Mouse (Mus musculus) midbrain, embryonic 15.5 days (tissue): ENCODE results near the gene Asic4. TPM values are rescaled to one million over a fixed set of nuclear protein-coding genes. Genes with fewer than 3 reads are reported as not detected.
A peak's percentile ranks its signal among the peaks of the same experiment; 100 is the strongest.

Source experiments
- ATAC-seq: fragments of 200-750 bp; cut with Nextera tagmentation; replicated peaks from 2 replicates; pipeline ENCODE4 v1.8.0; 2017; ENCODE audit warnings: moderate TSS enrichment
- H3K27ac ChIP-seq: fragments of 300-500 bp; sonication (generic); 2 replicates; pipeline ENCODE4 v1.5.1; 2015; ENCODE audit warnings: mild to moderate bottlenecking, inconsistent platforms
- H3K27me3 ChIP-seq: fragments of 300-500 bp; sonication (generic); replicated peaks from 2 replicates; pipeline ENCODE4 v1.6.1; 2015; ENCODE audit warnings: inconsistent platforms
- H3K36me3 ChIP-seq: fragments of 300-500 bp; sonication (generic); replicated peaks from 2 replicates; pipeline ENCODE4 v1.6.1; 2015; ENCODE audit warnings: inconsistent platforms
- H3K4me1 ChIP-seq: fragments of 300-500 bp; sonication (generic); 2 replicates; pipeline ENCODE4 v1.6.1; 2015; ENCODE audit warnings: inconsistent platforms
- H3K4me2 ChIP-seq: fragments of 300-500 bp; sonication (generic); 2 replicates; pipeline ENCODE4 v1.6.1; 2015; ENCODE audit warnings: inconsistent platforms, mild to moderate bottlenecking, moderate library complexity
- H3K4me3 ChIP-seq: fragments of 300-500 bp; sonication (generic); 2 replicates; pipeline ENCODE4 v1.5.1; 2015; ENCODE audit warnings: mild to moderate bottlenecking, inconsistent platforms
- H3K9ac ChIP-seq: fragments of 300-500 bp; sonication (generic); 2 replicates; pipeline ENCODE4 v1.6.1; 2015; ENCODE audit warnings: mild to moderate bottlenecking, inconsistent platforms
- H3K9me3 ChIP-seq: fragments of 300-500 bp; sonication (generic); 2 replicates; pipeline ENCODE4 v1.6.1; 2016; ENCODE audit warnings: inconsistent platforms
- WGBS: fragments of 180-500 bp; shearing (Covaris S2); methylation state at CpG from one replicate; pipeline ENCODE4 v1.1.7; 2015; ENCODE audit warnings: mixed read lengths; 5-methylcytosine and 5-hydroxymethylcytosine counted together
- polyA plus RNA-seq: library from polyadenylated mRNA; unstranded; fragments of >200 nt; fragmentation: Nextera tagmentation; extraction: Ambion mirVana; gene quantifications from 2 replicates; pipeline ENCODE4 v1.2.1, GENCODE M21; 2015

The Asic4 gene
- polyA plus RNA-seq, 1 experiment from 2014 or later, result 73.2 TPM

DNA sequence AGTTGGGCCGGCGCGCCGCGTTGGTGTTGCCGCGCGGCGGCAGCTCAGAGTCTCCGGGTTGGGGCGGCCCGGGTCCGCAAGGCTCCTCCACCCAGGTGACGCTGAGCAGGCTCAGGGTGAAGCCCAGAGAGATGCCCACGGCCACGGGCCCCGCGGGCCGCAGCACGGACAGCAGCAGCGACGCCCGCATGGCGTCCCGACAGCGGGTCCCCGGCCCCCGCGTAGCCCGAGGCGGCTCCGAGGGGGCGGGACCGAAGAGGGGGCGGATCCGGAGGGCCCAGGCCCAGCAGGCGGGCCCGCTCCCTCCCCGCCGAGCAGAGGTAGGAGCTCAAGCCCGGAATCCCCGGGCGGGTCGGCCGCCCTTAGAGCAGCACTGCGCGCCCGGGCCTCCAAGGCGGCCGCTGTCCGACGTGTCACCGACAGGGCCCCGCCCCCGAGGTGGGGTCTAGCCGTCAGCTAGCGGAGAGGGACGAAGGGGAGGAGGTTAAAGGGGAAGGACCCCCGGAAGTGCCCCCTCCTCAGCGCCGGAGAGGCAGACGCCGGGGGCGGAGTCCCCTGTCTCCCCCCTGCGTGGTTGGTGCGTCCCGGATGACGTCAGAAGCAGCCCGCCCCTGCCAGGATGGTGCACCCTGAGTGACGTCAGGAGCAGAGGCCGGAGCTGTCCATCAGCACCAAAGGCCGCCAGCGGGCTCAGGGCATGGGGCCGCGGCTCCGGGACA lies 28.8 kb downstream of the Asic4 start, which contains the start of the genes Chpf and Tmem198:
Gene Chpf (minus strand): TSS at position 392 of the 719 bp plus-strand sequence.
Gene Tmem198 (plus strand): TSS at position 617 of the 719 bp plus-strand sequence.
- peaks cover 51% of the 10 kb centered on the region for H3K4me1 ChIP-seq
- H3K27ac ChIP-seq, result peak within 1 kb of the TSS; percentile 84
- H3K27me3 ChIP-seq, result 0 out of 2 replicates have a peak, but pooled peaks cover 7% of the 10 kb centered on the region
- H3K9me3 ChIP-seq, result no peaks in the 10 kb centered on the region
- WGBS, result under 1% methylated on average over 73 of the region's 76 CpGs
- peak within 1 kb of the TSS; percentile 71 for H3K4me3 ChIP-seq
- ATAC-seq, result peak; percentile 91
- H3K36me3 ChIP-seq, result peaks cover 22% of the 10 kb centered on the region
- peak within 1 kb of the TSS; percentile 87 for H3K4me2 ChIP-seq
- H3K9ac ChIP-seq, result peak within 1 kb of the TSS; percentile 63

DNA sequence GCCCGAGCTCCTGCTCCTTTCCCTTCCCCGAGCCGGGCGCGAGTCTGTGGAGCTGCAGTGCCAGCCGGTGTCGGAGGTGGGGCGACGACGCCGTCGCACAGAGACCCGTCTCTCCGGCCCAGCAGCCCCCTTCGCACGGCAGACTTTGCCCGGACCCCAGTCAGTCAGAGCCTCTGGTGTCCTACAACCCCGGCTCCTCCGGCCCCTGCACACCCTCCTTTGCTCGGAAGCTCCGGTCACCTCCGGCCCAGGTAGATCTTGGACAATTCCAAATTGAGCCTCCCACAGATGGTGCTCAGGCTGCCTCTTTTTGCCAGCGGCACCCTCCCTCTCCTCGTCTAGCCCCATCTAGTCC lies 29.4 kb downstream of the Asic4 start:
- H3K9ac ChIP-seq, result peak overlapping the region; percentile 63
- peak overlapping the region; percentile 84 for H3K27ac ChIP-seq
- peak overlapping the region; percentile 71 for H3K4me3 ChIP-seq
- under 1% methylated on average over 23 of the region's 24 CpGs for WGBS
- H3K27me3 ChIP-seq, result peaks cover 11% of the 10 kb centered on the region
- no peak for ATAC-seq
- peak overlapping the region; percentile 87 for H3K4me2 ChIP-seq
- peaks cover 25% of the 10 kb centered on the region for H3K36me3 ChIP-seq
- peaks cover 51% of the 10 kb centered on the region for H3K4me1 ChIP-seq
- no peaks in the 10 kb centered on the region for H3K9me3 ChIP-seq

DNA sequence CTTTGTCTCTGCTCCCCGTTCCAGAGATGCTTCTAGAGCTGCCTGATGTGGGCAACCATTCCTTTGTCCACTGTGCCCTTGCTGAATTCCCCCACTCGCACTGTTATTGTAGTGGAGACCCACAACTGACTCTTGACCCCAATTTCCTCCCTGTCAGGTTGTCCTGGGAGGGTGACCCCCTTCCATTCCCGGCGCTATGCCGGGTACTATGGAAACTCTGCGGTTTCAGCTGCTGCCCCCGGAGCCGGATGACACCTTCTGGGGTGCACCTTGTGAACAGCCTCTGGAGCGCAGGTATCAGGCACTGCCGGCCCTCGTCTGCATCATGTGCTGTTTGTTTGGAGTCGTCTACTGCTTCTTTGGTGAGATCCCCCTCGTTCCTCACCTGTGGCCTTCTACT lies 29.8 kb downstream of the Asic4 start:
- 12% methylated on average over 13 of the region's 13 CpGs for WGBS
- H3K27me3 ChIP-seq, result peaks cover 15% of the 10 kb centered on the region
- H3K9me3 ChIP-seq, result no peaks in the 10 kb centered on the region
- peaks cover 51% of the 10 kb centered on the region for H3K4me1 ChIP-seq
- H3K4me3 ChIP-seq, result peak overlapping the region; percentile 71
- H3K4me2 ChIP-seq, result peak overlapping the region; percentile 87
- no peak; the same call in 1 of the 2 replicates for ATAC-seq
- H3K9ac ChIP-seq, result peak overlapping the region; percentile 63
- H3K27ac ChIP-seq, result peak overlapping the region; percentile 84
- H3K36me3 ChIP-seq, result peaks cover 26% of the 10 kb centered on the region

DNA sequence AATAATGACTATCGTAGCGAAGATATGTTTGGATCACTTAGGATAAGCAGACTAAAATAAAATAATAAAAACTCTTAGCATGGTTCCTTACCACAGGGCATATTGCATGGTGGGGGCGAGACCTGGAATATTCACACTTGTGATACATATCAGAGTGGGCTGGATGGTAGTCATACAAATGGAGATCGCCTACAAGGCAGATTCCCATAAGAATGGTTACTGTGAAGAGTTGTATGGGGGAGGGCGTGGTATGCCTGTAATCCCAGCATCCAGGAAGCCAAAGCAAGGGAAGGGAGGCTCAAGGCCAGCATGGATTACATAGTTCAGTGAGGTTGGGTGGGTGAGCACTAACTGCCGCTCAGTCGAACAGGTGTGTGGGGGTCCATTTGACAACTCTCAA lies 30.5 kb downstream of the Asic4 start:
- peaks cover 22% of the 10 kb centered on the region for H3K27me3 ChIP-seq
- H3K27ac ChIP-seq, result no peak overlapping the region
- peak overlapping the region; percentile 63; the same call in 1 of the 2 replicates for H3K9ac ChIP-seq
- ATAC-seq, result no peak
- H3K4me2 ChIP-seq, result peak overlapping the region; percentile 87
- peak overlapping the region; percentile 71 for H3K4me3 ChIP-seq
- WGBS, result 87% methylated on average over 7 of the region's 7 CpGs
- peaks cover 26% of the 10 kb centered on the region for H3K36me3 ChIP-seq
- peaks cover 51% of the 10 kb centered on the region for H3K4me1 ChIP-seq
- no peaks in the 10 kb centered on the region for H3K9me3 ChIP-seq

DNA sequence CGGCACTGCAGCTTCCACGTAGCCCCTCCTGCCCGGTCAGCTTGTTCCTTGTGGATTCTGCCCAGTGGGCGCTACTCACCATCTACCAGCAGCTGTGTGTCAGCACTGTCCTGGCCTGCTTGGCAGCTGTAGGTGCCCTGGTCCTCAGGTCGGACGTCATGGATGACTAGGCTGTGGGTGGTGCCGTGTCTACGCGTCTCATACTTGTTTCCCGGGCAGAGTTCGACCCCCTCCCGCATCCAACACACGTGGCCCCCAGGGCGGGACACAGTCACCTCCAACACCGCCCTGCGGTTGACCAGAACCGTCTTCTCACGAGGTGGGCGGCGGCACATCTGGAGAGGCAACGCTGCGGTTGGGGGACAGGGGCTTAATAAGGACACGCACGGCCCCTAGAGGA lies 36.3 kb downstream of the Asic4 start:
- no peak overlapping the region for H3K9ac ChIP-seq
- H3K4me2 ChIP-seq, result peak overlapping the region; percentile 77
- ATAC-seq, result 0 out of 2 replicates have a peak, but pooled peaks have one; percentile 16
- H3K36me3 ChIP-seq, result peaks cover 20% of the 10 kb centered on the region; the same call in 1 of the 2 replicates
- H3K4me1 ChIP-seq, result peaks cover 29% of the 10 kb centered on the region
- no peak overlapping the region for H3K27ac ChIP-seq
- H3K4me3 ChIP-seq, result 0 out of 2 replicates have a peak overlapping the region, but pooled peaks have one; percentile 44
- no peaks in the 10 kb centered on the region for H3K9me3 ChIP-seq
- 7% methylated on average over 24 of the region's 24 CpGs for WGBS
- peaks cover 48% of the 10 kb centered on the region for H3K27me3 ChIP-seq

DNA sequence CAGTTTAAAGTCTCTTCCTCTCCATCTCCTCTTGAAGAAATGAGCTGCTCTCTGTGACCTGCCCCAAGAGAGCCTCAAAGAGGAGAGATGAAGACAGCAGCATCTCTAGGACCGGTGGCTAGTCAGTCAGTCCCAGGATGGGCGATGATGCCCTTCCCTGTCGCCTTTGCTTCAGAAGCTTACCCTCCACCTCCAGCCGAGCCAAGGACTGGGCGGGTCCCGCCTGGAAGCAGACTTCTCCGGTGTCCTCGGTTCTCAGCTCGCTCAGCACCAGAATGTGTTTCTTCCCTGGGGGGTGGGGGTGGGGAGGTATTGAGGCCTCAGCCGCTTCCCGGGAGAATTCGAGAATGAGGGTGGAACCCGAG lies 36.8 kb downstream of the Asic4 start:
- peak overlapping the region; percentile 77 for H3K4me2 ChIP-seq
- WGBS, result 2% methylated on average over 13 of the region's 13 CpGs
- no peaks in the 10 kb centered on the region for H3K9me3 ChIP-seq
- H3K4me1 ChIP-seq, result peaks cover 27% of the 10 kb centered on the region
- peaks cover 20% of the 10 kb centered on the region; the same call in 1 of the 2 replicates for H3K36me3 ChIP-seq
- peak overlapping the region; percentile 44 for H3K4me3 ChIP-seq
- H3K27me3 ChIP-seq, result peaks cover 48% of the 10 kb centered on the region
- no peak overlapping the region for H3K27ac ChIP-seq
- peak; percentile 25 for ATAC-seq
- peak overlapping the region; percentile 17; the same call in 1 of the 2 replicates for H3K9ac ChIP-seq

DNA sequence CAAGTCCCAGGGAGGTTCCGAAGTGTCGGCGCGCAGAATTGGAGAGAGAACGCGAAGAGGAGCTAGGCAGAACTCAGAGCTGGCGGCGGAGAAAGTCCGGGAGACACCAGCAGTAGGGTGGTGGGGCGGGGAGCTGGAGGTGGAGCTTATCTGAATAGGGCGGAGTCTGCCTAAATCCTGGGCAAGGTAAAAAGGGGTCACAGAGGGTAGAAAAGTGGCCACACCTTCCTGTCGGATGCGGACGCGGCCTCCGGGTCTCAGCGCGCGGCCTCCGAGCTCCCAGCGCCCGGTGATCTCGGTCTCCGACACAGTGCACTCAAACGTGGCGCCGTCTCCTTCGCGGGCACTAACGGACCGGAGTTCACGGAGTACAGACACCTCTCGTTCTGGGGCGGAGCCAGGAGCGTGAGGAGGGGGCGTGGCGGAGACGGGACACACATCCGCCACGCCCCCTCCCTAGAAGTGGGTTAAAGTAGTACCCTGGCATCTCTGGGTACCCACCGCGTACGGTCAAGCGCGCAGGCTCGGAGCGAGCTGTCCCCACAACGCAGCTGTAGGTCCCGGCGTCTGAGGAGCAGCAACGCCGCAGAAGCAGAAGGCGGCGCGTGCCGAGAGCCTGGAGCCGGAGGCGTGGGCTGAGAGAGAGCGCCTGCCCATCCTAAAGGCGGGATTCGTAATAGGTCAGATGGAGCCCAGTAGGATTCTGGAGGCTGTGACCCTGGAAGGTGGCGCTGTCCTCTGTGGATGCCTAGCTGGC lies 37.3 kb downstream of the Asic4 start:
- Histone ChIP-seq H3K4me2 (peak overlapping the region; percentile 77), H3K36me3 (peaks cover 20% of the 10 kb centered on the region; the same call in 1 of the 2 replicates), H3K27ac (no peak overlapping the region), H3K4me1 (peaks cover 21% of the 10 kb centered on the region), H3K9me3 (no peaks in the 10 kb centered on the region), H3K27me3 (peaks cover 44% of the 10 kb centered on the region), H3K4me3 (peak overlapping the region; percentile 44), H3K9ac (peak overlapping the region; percentile 17)
- WGBS, result under 1% methylated on average over 62 of the region's 62 CpGs
- peak; percentile 70 for ATAC-seq

DNA sequence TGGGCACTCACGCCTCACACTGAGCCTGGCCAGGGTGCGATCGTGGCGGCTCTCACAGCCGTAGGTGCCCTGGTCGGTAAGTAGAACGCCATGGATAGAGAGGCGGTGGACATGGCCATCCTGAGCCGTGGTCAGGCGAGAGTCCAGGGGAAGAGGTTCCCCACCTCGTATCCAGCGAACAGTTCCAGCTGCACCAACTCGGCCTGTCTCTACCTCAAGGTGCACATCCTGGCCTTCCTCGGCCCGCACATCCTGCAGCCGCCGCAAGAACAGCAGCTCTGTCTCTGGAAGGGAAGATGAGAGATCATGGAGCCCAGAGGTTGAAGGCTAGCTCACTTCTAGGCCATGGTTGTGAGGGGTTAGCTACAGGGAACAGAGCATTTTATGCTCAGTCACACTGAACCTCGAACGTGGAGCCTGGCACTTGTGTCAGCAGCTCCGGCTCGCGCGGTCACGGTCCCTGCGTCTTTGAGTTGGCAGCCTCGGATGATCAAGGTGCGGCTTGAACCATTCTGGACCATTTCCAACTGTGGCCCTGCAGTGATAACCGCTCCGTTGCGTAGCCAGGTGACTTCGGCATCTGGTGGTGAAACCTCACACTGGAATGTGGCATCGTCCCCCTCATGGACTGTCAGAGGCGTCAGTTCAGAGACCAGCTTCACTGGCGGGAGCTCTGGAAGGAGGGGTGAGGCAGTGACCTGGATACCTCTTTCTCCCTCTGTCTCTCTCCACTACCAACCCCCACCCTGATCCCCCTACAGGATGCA lies 40.7 kb downstream of the Asic4 start:
- Histone ChIP-seq H3K4me1 (peaks cover 20% of the 10 kb centered on the region), H3K4me3 (no peak overlapping the region), H3K9me3 (no peaks in the 10 kb centered on the region), H3K36me3 (no peaks in the 10 kb centered on the region), H3K27ac (no peak overlapping the region), H3K27me3 (peaks cover 24% of the 10 kb centered on the region), H3K4me2 (no peak overlapping the region), H3K9ac (no peak overlapping the region)
- WGBS, result 89% methylated on average over 34 of the region's 34 CpGs
- ATAC-seq, result no peak

DNA sequence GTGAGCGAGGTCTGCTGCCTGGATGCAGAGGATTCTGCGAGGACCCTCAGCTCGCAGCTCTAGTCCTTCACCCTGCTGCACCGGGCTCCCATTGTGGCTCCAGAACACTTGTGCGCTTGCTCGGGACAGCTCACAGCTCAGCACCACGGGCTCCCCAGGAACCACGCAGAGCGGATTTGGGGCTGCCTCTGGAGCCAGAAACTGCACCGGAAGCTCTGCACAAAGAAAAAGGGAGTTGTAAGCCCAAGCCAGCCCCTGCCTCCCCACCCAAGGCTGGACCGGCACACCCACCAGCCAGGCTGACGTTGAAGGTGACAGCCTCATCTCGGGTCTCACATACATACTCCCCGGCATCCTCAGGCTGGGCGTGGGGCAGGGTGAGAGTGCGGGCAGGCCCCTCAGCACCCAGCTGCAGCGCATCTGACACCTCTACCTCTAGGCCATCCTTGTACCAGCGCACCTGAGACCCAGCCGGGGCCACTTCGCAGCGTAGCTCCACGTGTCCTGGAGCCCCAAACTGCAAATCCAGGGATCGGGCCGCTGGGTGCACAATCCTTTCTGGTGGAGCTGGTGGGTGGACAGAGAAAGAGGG lies 42.4 kb downstream of the Asic4 start:
- peaks cover 13% of the 10 kb centered on the region for H3K27me3 ChIP-seq
- H3K27ac ChIP-seq, result no peak overlapping the region
- no peak overlapping the region for H3K4me2 ChIP-seq
- ATAC-seq, result no peak
- no peak overlapping the region for H3K4me3 ChIP-seq
- WGBS, result 39% methylated on average over 24 of the region's 24 CpGs
- no peaks in the 10 kb centered on the region for H3K9me3 ChIP-seq
- H3K4me1 ChIP-seq, result peaks cover 10% of the 10 kb centered on the region
- no peak overlapping the region for H3K9ac ChIP-seq
- no peaks in the 10 kb centered on the region for H3K36me3 ChIP-seq

DNA sequence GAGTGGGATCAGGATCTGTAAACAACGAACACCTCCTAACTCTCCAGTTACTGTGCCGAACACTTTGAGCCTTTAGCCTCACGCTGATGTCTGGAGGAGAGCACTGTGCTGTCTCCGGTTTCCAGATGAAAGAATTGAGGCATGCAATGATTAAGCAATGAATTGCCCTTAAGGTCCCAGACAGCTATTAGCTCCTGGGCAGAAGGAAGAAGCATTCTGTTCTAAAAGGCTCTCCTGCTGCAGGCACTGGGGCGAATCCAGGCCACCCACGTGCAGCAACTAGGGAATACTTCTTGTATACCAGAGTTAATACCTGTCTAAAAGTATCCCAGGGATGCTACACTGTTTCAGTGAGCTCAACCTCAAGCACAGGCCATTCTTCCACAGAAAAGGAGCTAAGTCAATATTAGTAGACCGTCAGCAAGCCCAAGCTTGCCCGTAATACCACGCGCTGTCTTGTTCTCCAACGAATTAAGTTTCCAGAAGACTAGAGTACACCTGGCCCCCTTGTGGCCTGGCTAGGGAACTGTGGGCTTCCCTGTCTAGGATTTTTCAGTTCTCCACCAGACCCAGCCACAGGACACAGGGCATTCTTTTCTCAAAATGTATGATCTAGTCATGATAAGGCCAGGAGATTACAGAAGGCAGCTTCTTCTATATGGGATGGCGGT lies 44.8 kb downstream of the Asic4 start:
- Histone ChIP-seq H3K4me2 (no peak overlapping the region), H3K4me1 (0 out of 2 replicates have a peak, but pooled peaks cover 3% of the 10 kb centered on the region), H3K9me3 (no peaks in the 10 kb centered on the region), H3K27ac (no peak overlapping the region), H3K36me3 (peaks cover 2% of the 10 kb centered on the region; the same call in 1 of the 2 replicates), H3K4me3 (no peak overlapping the region), H3K9ac (no peak overlapping the region), H3K27me3 (no peaks in the 10 kb centered on the region; the same call in 1 of the 2 replicates)
- WGBS, result 37% methylated on average over 12 of the region's 12 CpGs
- ATAC-seq, result 0 out of 2 replicates have a peak, but pooled peaks have one; percentile 46

DNA sequence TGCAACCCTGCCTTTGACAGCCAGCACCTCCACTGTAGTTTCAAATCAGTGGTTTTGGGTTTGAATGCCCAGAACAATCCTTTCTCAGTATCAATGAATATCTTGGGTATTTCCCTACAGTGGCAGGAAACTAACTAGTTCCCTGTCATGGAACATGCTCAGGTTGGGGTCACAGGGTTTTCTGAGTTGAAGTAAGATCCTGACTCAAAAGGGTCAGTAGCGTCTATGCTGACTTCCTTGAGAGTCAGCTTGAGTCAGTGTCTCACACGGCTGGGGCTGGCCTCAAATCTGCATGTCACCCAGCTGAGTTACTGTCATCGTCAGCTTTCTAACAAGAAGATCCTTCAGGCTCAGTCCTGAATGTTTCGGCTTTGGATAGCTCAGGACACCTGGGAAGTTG lies 48.7 kb downstream of the Asic4 start:
- no peak overlapping the region for H3K9ac ChIP-seq
- 0 out of 2 replicates have a peak, but pooled peaks cover 6% of the 10 kb centered on the region for H3K4me1 ChIP-seq
- no peak overlapping the region for H3K4me3 ChIP-seq
- peaks cover 7% of the 10 kb centered on the region; the same call in 1 of the 2 replicates for H3K36me3 ChIP-seq
- 85% methylated on average over 4 of the region's 4 CpGs for WGBS
- H3K4me2 ChIP-seq, result no peak overlapping the region
- ATAC-seq, result no peak
- H3K9me3 ChIP-seq, result no peaks in the 10 kb centered on the region
- H3K27ac ChIP-seq, result no peak overlapping the region
- 0 out of 2 replicates have a peak, but pooled peaks cover 7% of the 10 kb centered on the region for H3K27me3 ChIP-seq
